Mouse (Mus musculus) testis, adult 2 months (tissue): ENCODE data around the gene Col16a1. TPM values are rescaled to one million over a fixed set of nuclear protein-coding genes. Genes with fewer than 3 reads are reported as not detected.

Source experiments
- H3K27ac ChIP-seq: fragments of 200-500 bp; 2 replicates; pipeline ENCODE4 v1.5.1; 2012; ENCODE audit warnings: low read depth, low read length; ENCODE audit not compliant: control insufficient read depth, insufficient read depth
- H3K27me3 ChIP-seq: fragments of 200-500 bp; 2 replicates; pipeline ENCODE4 v1.6.1; 2012; ENCODE audit warnings: mild to moderate bottlenecking, low read length, moderate library complexity; ENCODE audit not compliant: control insufficient read depth, insufficient read depth
- H3K36me3 ChIP-seq: fragments of 200-500 bp; 2 replicates; pipeline ENCODE4 v1.6.1; 2012; ENCODE audit warnings: mild to moderate bottlenecking, low read length; ENCODE audit not compliant: control insufficient read depth, insufficient read depth
- H3K4me1 ChIP-seq: fragments of 200-500 bp; 2 replicates; pipeline ENCODE4 v1.6.1; 2012; ENCODE audit warnings: low read length; ENCODE audit not compliant: control insufficient read depth, insufficient read depth
- H3K4me3 ChIP-seq: fragments of 200-500 bp; 2 replicates; pipeline ENCODE4 v1.5.1; 2012; ENCODE audit warnings: low read depth, mild to moderate bottlenecking, low read length, moderate library complexity, mixed read lengths; ENCODE audit not compliant: control insufficient read depth
- CTCF ChIP-seq: fragments of 200-500 bp; IDR thresholded peaks from 2 replicates; pipeline ENCODE4 v1.5.1; 2012; ENCODE audit warnings: low read depth, mild to moderate bottlenecking, inconsistent platforms, low read length, moderate library complexity; ENCODE audit not compliant: control insufficient read depth, insufficient read depth, insufficient replicate concordance
- POLR2A ChIP-seq: fragments of 200-500 bp; IDR thresholded peaks from 2 replicates; pipeline ENCODE4 v1.6.1; 2012; ENCODE audit warnings: low read depth, mild to moderate bottlenecking, inconsistent platforms, low read length, moderate library complexity; ENCODE audit not compliant: control insufficient read depth
- polyA plus RNA-seq: library from polyadenylated mRNA; depleted of rRNA; stranded (reverse); fragments of >200 nt; gene quantifications from 2 replicates; pipeline ENCODE4 v1.2.3, GENCODE M21; 2012

Gene Col16a1
- polyA plus RNA-seq, 1 experiment: 111 TPM

- H3K4me1 ChIP-seq: peaks cover 4% of the 10 kb centered on the region
- H3K27me3 ChIP-seq: no peaks in the 10 kb centered on the region
- H3K4me3 ChIP-seq: no peak overlapping the region
- no peak overlapping the region for H3K27ac ChIP-seq
- H3K36me3 ChIP-seq: peaks cover 1% of the 10 kb centered on the region; the same call in 1 of the 2 replicates
- TF ChIP-seq CTCF: no peak
Measured at GRCm38 (mm10) chr4:130104584-130104983, 56.9 kb downstream of the Col16a1 start.

GRCm38 (mm10) chr4:130107065-130107443 is 59.4 kb downstream of the Col16a1 start:
- Histone ChIP-seq H3K36me3 (peaks cover 1% of the 10 kb centered on the region), H3K4me1 (peaks cover 4% of the 10 kb centered on the region), H3K4me3 (peak overlapping the region; percentile 94), H3K27me3 (no peaks in the 10 kb centered on the region), H3K27ac (peak overlapping the region; percentile 98)
- TF ChIP-seq POLR2A: no peak
- no peak for TF ChIP-seq CTCF

DNA sequence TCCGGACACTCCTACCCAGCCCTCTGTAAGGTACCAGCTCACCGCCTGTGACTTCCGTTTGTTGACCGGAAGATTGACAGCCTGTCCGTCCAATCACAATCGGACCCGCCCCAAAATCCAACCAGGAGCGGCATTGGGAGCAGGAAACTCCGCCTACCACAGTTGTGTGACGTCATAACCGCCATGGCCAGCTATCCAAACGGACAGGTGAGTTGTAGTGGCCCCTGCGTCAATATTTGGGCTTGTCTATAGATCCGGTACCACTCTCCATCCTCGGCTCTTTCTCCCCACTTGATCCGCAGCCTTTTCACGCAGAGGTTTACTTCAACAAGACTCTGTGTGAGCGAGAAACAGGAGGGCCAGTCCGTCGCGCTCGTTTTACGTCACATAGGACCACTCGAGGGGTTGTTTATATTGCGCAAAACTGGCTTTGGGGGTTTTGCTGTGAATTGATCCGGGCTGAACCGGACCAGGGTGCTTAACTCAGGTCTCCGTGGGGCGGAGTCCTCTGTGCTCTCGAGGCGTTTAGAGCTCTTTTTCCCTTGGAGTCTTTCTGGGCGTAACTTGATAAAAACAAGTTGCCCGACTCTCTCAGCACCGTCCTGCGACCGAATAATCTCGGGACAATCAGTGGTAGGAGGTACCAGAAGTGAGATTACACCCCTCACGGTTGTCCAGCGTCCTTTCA is 59.9 kb downstream of the Col16a1 start:
- H3K36me3 ChIP-seq: peaks cover 1% of the 10 kb centered on the region
- TF ChIP-seq CTCF: no peak
- peak; percentile 78; the same call in 1 of the 2 replicates for TF ChIP-seq POLR2A
- H3K27me3 ChIP-seq: no peaks in the 10 kb centered on the region
- peaks cover 6% of the 10 kb centered on the region for H3K4me1 ChIP-seq
- H3K27ac ChIP-seq: peak overlapping the region; percentile 98
- peak overlapping the region; percentile 94 for H3K4me3 ChIP-seq

DNA sequence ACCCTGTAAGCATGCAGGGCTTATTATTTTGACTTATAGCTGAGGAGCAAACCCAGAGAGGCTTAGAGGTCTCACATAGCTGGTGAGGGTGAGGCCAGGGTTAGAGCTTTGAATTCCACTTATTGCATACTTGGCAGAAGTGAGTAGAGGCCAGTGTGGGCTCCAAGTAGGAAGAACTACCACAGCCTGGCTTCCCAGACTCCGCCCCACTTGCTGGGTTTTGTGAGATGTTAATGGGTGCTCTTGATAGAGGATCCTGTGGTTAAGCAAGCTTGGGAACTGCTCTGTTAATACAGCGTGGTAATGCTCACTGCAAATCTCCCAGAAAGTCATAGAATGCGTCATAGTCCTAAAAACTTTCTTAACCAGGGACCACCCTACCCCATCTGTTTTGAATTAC is 61.3 kb downstream of the Col16a1 start:
- Histone ChIP-seq H3K4me1 (peaks cover 6% of the 10 kb centered on the region), H3K4me3 (peak overlapping the region; percentile 69), H3K27ac (no peak overlapping the region; the same call in 1 of the 2 replicates), H3K36me3 (peaks cover 1% of the 10 kb centered on the region), H3K27me3 (no peaks in the 10 kb centered on the region)
- TF ChIP-seq POLR2A: no peak
- TF ChIP-seq CTCF: no peak

DNA sequence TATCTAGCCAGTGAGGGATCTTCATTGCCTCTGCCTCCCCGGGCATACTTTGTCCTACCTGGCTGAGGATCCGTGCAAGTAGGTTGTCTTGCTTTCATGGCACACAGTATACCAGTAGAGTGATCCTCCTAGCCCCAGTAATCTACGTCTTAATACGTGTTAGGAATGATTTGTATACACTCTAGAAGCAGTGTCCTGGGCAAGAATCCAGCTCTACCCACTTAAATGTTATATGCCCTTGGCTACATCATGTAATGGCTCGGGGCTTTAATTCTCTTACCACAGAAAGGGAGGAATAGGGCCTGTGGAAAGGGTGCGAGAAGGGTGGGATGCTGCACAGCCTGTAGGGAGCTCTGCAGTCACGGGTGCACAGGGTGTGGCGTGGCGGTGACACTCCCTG is 62.0 kb downstream of the Col16a1 start:
- H3K4me1 ChIP-seq: peaks cover 6% of the 10 kb centered on the region
- H3K4me3 ChIP-seq: no peak overlapping the region; the same call in 1 of the 2 replicates
- no peak overlapping the region for H3K27ac ChIP-seq
- H3K27me3 ChIP-seq: no peaks in the 10 kb centered on the region
- H3K36me3 ChIP-seq: peaks cover 1% of the 10 kb centered on the region
- TF ChIP-seq POLR2A: no peak
- TF ChIP-seq CTCF: no peak

GRCm38 (mm10) chr4:130110091-130110490 is 62.5 kb downstream of the Col16a1 start:
- Histone ChIP-seq H3K36me3 (peaks cover 1% of the 10 kb centered on the region), H3K27ac (no peak overlapping the region), H3K27me3 (no peaks in the 10 kb centered on the region), H3K4me3 (no peak overlapping the region), H3K4me1 (peaks cover 6% of the 10 kb centered on the region)
- TF ChIP-seq POLR2A (no peak), CTCF (no peak)

DNA sequence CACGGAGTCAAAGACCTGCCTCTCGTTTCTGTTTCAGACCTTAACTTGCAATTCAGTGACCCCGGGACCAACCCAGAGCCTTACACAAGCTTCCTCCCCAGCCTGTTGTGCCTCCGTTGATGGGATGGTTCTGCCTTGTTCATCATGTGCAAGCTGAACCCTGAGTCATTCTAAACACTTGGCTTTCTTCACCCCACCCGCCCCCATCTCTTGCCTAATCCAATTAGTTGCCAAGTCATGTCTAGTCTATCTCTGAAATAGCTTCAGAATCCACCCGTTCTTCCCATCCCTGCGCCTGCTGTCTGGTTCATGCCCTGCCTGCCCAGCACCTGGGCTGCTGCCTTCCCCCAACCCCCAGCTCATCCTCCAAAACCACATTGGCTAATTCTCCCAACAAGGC is 64.7 kb downstream of the Col16a1 start:
- Histone ChIP-seq H3K4me1 (peaks cover 4% of the 10 kb centered on the region), H3K27me3 (no peaks in the 10 kb centered on the region), H3K4me3 (no peak overlapping the region), H3K36me3 (peaks cover 1% of the 10 kb centered on the region), H3K27ac (no peak overlapping the region)
- TF ChIP-seq CTCF: no peak
- TF ChIP-seq POLR2A: no peak

- no peak for TF ChIP-seq POLR2A
- no peak for TF ChIP-seq CTCF
- Histone ChIP-seq H3K27me3 (no peaks in the 10 kb centered on the region), H3K27ac (no peak overlapping the region), H3K4me1 (peaks cover 4% of the 10 kb centered on the region), H3K36me3 (peaks cover 1% of the 10 kb centered on the region), H3K4me3 (no peak overlapping the region)
Measured at GRCm38 (mm10) chr4:130112732-130113131, 65.1 kb downstream of the Col16a1 start.
